Mouse (Mus musculus) cortical plate, adult 2 months (tissue): ENCODE measurements around the gene Dkkl1. TPM values are rescaled to one million over a fixed set of nuclear protein-coding genes. Genes with fewer than 3 reads are reported as not detected.

Experiments
- H3K27ac ChIP-seq: fragments of 200-500 bp; 2 replicates; pipeline ENCODE4 v1.5.1; 2012; ENCODE audit warnings: low read length, control low read depth, inconsistent platforms; ENCODE audit not compliant: insufficient read depth
- H3K4me1 ChIP-seq: fragments of 200-500 bp; 2 replicates; pipeline ENCODE4 v1.6.1; 2011; ENCODE audit warnings: low read length; ENCODE audit not compliant: control insufficient read depth, insufficient read depth
- H3K4me3 ChIP-seq: fragments of 200-500 bp; 2 replicates; pipeline ENCODE4 v1.5.1; 2011; ENCODE audit warnings: mild to moderate bottlenecking, low read length, control low read depth; ENCODE audit not compliant: insufficient read depth
- CTCF ChIP-seq: fragments of 200-500 bp; IDR thresholded peaks from 2 replicates; pipeline ENCODE4 v1.5.1; 2011; ENCODE audit warnings: mild to moderate bottlenecking, control low read depth, low read length; ENCODE audit not compliant: insufficient read depth; ENCODE audit errors: extremely low read depth
- POLR2A ChIP-seq: fragments of 200-500 bp; IDR thresholded peaks from 2 replicates; pipeline ENCODE4 v1.6.1; 2011; ENCODE audit warnings: mild to moderate bottlenecking, low read length, control low read depth; ENCODE audit not compliant: insufficient read depth; ENCODE audit errors: extremely low read depth
- polyA plus RNA-seq: library from polyadenylated mRNA; depleted of rRNA; stranded (reverse); fragments of >200 nt; gene quantifications from 2 replicates; pipeline ENCODE4 v1.2.3, GENCODE M21; 2012

Dkkl1 gene
- polyA plus RNA-seq, 1 experiment: 41.4 TPM

- H3K4me3 ChIP-seq: no peak overlapping the region
- TF ChIP-seq CTCF (no peak), POLR2A (no peak)
- H3K4me1 ChIP-seq: 0 out of 2 replicates have a peak, but pooled peaks cover 2% of the 10 kb centered on the region
- H3K27ac ChIP-seq: no peak overlapping the region
Observed at GRCm38 (mm10) chr7:45193871-45194785, 17.8 kb downstream of the Dkkl1 start.

GRCm38 (mm10) chr7:45193406-45193805 is 18.5 kb downstream of the Dkkl1 start:
- peaks cover 2% of the 10 kb centered on the region; the same call in 1 of the 2 replicates for H3K4me1 ChIP-seq
- H3K4me3 ChIP-seq: no peak overlapping the region
- TF ChIP-seq POLR2A (no peak), CTCF (no peak)
- no peak overlapping the region for H3K27ac ChIP-seq

GRCm38 (mm10) chr7:45192585-45193310 is 19.2 kb downstream of the Dkkl1 start:
- no peak overlapping the region for H3K4me3 ChIP-seq
- peaks cover 2% of the 10 kb centered on the region; the same call in 1 of the 2 replicates for H3K4me1 ChIP-seq
- no peak overlapping the region for H3K27ac ChIP-seq
- TF ChIP-seq CTCF (no peak), POLR2A (no peak)

GRCm38 (mm10) chr7:45191803-45192363 is 20.1 kb downstream of the Dkkl1 start:
- peaks cover 2% of the 10 kb centered on the region; the same call in 1 of the 2 replicates for H3K4me1 ChIP-seq
- no peak for TF ChIP-seq POLR2A
- no peak for TF ChIP-seq CTCF

GRCm38 (mm10) chr7:45191161-45191560 is 20.8 kb downstream of the Dkkl1 start:
- no peaks in the 10 kb centered on the region; the same call in 1 of the 2 replicates for H3K4me1 ChIP-seq
- H3K27ac ChIP-seq: no peak overlapping the region
- H3K4me3 ChIP-seq: no peak overlapping the region
- TF ChIP-seq POLR2A (no peak), CTCF (no peak)

More at GRCm38 (mm10) chr7:45191803-45192363, 20.1 kb downstream of the Dkkl1 start:
- H3K4me3 ChIP-seq: no peak overlapping the region
- no peak overlapping the region for H3K27ac ChIP-seq

DNA sequence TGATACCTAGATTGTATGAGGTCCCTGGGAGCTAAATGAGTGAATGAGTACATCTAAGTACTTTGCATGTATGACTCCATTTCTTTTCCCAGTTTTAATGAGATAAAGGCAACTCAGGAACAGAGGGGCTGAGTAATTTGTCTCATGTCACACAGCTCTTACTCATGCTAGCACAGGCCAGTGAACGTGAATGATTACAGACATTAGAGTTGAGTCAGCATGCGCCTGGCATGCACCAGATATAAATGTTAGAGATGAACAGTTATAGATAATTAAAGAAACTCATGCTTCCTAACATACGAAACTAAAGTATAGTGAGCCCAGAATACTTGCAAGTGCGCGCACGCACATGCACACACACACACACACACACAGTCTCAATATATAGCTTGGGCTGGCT is 21.8 kb downstream of the Dkkl1 start:
- Histone ChIP-seq H3K4me3 (no peak overlapping the region), H3K4me1 (no peaks in the 10 kb centered on the region; the same call in 1 of the 2 replicates), H3K27ac (no peak overlapping the region)
- no peak for TF ChIP-seq CTCF
- TF ChIP-seq POLR2A: no peak

DNA sequence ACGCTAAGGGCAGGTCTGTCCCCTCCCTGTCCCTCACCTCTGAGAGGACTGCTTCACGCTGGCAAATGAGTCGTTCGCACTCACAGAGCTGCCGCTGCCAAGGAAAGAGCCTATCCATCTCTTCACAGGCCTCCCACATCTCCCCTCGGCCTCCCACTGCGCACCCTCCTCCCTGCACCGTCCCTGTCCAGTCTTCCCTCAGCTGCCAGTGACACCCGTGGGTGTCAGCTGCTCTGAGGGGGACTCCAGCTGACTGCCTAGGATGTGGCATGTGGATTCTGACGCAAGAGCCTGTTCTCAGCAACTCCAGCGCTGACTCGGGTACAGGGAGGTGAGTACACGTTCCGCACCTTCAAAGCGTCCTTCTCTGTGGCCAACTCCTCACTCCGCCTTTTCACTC is 22.3 kb downstream of the Dkkl1 start:
- Histone ChIP-seq H3K27ac (no peak overlapping the region), H3K4me3 (no peak overlapping the region), H3K4me1 (no peaks in the 10 kb centered on the region; the same call in 1 of the 2 replicates)
- TF ChIP-seq POLR2A (0 out of 2 replicates have a peak, but pooled peaks have one; percentile 5), CTCF (no peak)

- Histone ChIP-seq H3K4me1 (no peaks in the 10 kb centered on the region; the same call in 1 of the 2 replicates), H3K4me3 (no peak overlapping the region), H3K27ac (no peak overlapping the region)
- TF ChIP-seq CTCF (no peak), POLR2A (no peak)
Observed at GRCm38 (mm10) chr7:45185921-45186320, 26.0 kb downstream of the Dkkl1 start.

DNA sequence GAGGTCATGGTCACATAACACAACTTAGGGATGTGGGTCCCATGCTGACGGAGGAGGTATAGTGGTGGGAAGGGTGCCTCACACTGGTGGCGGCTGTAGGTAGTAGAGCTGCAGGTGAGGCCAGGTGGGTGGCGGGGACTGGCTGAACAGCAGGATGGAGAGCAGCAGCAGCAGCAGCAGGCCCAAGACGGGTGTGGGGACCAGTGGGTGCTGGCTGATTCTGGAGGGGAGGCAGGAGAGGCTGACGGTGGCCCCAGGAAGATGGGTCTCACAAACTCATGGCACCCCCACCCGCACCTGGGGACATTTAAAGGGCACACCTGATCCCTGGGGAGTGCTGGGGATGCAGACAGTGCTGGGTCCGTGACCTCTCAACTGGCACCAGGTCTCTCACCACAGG is 28.3 kb downstream of the Dkkl1 start:
- TF ChIP-seq POLR2A: no peak
- no peak for TF ChIP-seq CTCF
- Histone ChIP-seq H3K4me3 (no peak overlapping the region), H3K4me1 (no peaks in the 10 kb centered on the region; the same call in 1 of the 2 replicates), H3K27ac (no peak overlapping the region)

- H3K27ac ChIP-seq: no peak overlapping the region
- no peak overlapping the region for H3K4me3 ChIP-seq
- TF ChIP-seq POLR2A: no peak
- TF ChIP-seq CTCF: no peak
- H3K4me1 ChIP-seq: no peaks in the 10 kb centered on the region
Observed at GRCm38 (mm10) chr7:45182606-45183005, 29.3 kb downstream of the Dkkl1 start.
